Mouse (Mus musculus) testis, postnatal 14 days (tissue): Measurements from ENCODE around the gene Tvp23b.
A peak's percentile ranks its signal among the peaks of the same experiment; 100 is the strongest.

Source experiments
- DNase-seq: peaks from one replicate; pipeline ENCODE4 v3.0.0; 2021; ENCODE audit warnings: low spot score

The Tvp23b gene

GRCm38 (mm10) chr11:62901699-62902323 is 22.6 kb downstream of the Tvp23b start:
- DNase-seq: peak; percentile 53

DNA sequence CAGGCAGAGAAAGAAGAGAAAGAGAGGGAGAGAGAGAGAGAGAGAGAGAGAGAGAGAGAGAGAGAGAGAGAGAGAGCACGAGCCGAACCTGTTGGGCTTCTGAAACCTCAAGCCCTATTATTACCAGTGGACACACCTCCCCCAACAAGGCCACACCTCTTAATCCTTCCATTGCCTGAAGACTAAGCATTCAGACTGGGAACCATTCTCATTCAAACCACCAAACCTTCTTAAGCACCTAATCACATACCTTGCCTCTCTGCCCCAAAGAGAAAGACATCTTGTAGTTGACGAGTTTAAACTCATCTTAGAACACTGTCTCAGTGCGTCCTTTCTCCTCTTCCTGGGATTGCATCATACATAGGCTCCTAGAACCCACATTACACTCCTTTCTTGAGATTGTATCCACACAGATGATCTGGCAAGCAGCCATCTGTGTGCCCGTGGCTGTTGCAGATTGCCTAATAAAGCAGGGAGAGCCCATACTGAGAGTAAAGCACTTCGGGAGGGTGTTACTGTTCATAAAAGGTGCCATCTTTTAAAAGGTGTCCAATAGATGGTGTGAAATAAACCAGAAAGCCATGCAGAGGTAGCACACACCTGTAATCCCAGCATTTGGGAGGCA is 24.7 kb downstream of the Tvp23b start:
- DNase-seq: no peak

- no peak for DNase-seq
These were observed 30.6 kb downstream of the Tvp23b start for GRCm38 (mm10) chr11:62909720-62910306.

GRCm38 (mm10) chr11:62911362-62911761 is 32.1 kb downstream of the Tvp23b start:
- no peak for DNase-seq

DNA sequence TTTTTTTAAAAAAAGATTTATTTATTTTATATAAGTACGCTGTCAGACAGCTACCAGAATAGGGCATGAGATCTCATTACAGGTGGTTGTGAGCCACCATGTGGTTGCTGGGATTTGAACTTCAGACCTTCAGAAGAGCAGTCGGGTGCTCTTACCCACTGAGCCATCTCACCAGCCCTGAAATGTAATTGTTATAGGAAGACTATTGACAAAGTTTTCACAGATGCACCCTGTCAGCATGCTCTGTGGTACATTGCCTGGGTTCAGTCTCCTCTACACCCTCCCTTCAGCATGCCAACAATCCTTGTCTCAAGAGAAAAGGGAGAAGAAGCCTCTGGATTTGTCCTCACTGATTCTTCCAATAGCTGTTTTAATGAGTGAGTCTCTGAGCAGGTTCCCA is 33.9 kb downstream of the Tvp23b start:
- DNase-seq: no peak

- DNase-seq: no peak
These were observed 35.3 kb downstream of the Tvp23b start for GRCm38 (mm10) chr11:62914532-62914931.

GRCm38 (mm10) chr11:62915486-62915885 is 36.2 kb downstream of the Tvp23b start:
- no peak for DNase-seq

DNA sequence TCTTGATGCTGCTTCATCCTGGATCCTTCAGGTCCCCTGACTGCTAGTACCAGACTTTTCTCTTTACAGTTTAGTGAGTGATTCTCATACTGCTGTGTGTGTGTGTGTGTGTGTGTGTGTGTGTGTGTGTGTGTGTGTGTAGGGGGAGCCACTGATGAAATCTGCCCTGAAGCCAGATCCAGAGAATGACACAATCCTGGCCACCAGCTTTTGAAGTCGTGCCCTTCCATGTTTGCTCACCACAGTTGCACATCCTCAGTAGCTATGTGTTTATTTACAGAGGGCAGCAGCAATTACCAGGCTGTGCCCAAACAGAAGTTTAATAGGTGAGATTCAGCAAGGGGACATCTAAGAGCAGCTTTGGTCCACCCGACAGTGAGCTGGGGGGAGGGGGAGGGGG is 37.5 kb downstream of the Tvp23b start:
- DNase-seq: no peak

- no peak for DNase-seq
These were observed 40.9 kb downstream of the Tvp23b start for GRCm38 (mm10) chr11:62919946-62920742.

- no peak for DNase-seq
These were observed 41.4 kb downstream of the Tvp23b start for GRCm38 (mm10) chr11:62920743-62921050.

- DNase-seq: peak; percentile 89
These were observed 42.1 kb downstream of the Tvp23b start for GRCm38 (mm10) chr11:62921052-62921977.

GRCm38 (mm10) chr11:62924091-62924761 is 45.0 kb downstream of the Tvp23b start:
- DNase-seq: no peak

DNA sequence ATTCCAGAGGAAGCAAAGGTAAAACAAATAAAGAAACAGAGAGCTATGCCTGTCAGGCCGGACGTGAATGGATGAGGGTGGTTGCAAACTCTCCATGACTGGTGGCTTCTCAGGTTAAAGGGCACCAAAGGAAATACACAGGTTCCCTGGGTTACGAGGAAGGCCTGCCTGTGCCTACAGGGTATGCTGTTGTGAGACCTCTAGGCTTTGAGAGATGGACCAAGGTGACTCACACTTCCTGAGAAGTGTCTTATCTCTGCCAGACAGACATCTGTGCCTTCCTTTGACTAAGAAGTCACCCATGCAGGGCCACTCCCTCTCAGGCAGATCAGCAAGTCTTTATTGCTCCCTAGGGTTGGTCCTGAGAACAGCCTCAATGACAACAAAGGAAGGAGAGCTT is 50.5 kb downstream of the Tvp23b start:
- no peak for DNase-seq

- no peak for DNase-seq
These were observed 51.3 kb downstream of the Tvp23b start for GRCm38 (mm10) chr11:62930574-62930973.

- DNase-seq: no peak
These were observed 51.9 kb downstream of the Tvp23b start for GRCm38 (mm10) chr11:62931141-62931540.

GRCm38 (mm10) chr11:62933099-62933498 is 53.8 kb downstream of the Tvp23b start:
- no peak for DNase-seq

DNA sequence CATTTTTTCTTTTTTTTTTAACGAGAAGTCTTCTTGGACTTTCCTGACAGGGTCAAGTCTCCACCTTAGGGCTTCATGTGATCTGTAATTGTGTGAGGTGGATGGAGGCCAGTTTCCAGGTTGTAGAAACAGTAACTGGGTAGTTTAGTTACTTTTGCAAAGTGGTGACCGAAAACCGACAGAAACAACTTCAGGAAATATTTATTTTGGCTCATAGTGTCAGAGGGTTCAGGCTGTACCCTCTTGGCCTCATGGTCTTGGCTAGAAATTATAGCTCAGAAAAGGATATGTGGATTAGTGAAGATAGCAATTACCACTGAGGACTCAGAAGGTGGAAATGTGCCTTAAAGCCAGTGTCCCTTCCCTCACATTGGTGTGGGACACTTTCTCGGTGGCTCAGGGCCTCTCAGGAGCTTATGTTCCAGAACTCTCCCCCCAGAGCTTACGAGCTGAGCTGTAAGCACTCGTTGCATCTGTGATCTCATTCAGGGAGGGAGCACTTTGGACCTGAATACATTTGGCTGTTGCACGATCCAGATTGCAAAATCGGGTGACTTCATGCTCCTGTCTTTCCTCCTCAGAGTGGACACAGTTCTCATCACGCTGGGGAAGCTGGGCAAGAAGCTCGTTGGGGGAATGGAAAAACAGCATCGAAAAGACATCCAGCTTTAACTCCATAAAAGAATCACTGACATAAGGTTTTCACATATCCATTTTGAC is 55.7 kb downstream of the Tvp23b start:
- DNase-seq: no peak

- no peak for DNase-seq
These were observed 58.7 kb downstream of the Tvp23b start for GRCm38 (mm10) chr11:62937986-62938385.

GRCm38 (mm10) chr11:62938921-62939320 is 59.7 kb downstream of the Tvp23b start:
- no peak for DNase-seq

- no peak for DNase-seq
These were observed 60.9 kb downstream of the Tvp23b start for GRCm38 (mm10) chr11:62940176-62940575.

DNA sequence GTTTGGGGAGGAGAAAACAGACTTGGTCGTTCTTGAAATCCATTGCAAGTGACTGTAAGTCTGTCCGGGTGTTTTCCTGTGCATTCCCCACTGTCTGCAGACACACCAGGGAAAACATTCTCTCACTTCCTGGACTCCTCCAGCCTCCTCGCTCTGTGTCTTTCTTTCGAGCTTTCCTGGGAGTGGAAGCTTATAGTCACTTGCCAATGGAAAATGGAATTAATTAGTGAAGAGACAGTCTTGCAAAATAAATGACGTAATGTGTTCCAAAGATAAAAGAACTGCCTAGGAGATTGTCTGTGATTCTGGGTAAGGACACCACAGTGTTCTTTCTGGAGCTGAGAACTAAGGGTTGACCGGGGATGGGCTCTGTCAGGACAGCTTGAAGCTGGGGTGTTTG is 64.3 kb downstream of the Tvp23b start:
- DNase-seq: no peak
